Mouse (Mus musculus) kidney, embryonic 16.5 days (tissue): Measurements from ENCODE around the gene Usp31. TPM values are rescaled to one million over a fixed set of nuclear protein-coding genes. Genes with fewer than 3 reads are reported as not detected.

Source experiments
- ATAC-seq: fragments of 200-750 bp; cut with Nextera tagmentation; 2 replicates; pipeline ENCODE4 v1.8.0; 2017; ENCODE audit warnings: moderate TSS enrichment; ENCODE audit not compliant: low FRiP score, low TSS enrichment
- H3K27ac ChIP-seq: fragments of 300-500 bp; sonication (generic); 2 replicates; pipeline ENCODE4 v1.5.1; 2014; ENCODE audit warnings: low read length
- H3K27me3 ChIP-seq: fragments of 300-500 bp; sonication (generic); 2 replicates; pipeline ENCODE4 v1.6.1; 2014; ENCODE audit warnings: low read length, control low read depth, mixed read lengths; ENCODE audit not compliant: insufficient read depth
- H3K36me3 ChIP-seq: fragments of 300-500 bp; sonication (generic); 2 replicates; pipeline ENCODE4 v1.6.1; 2014; ENCODE audit warnings: low read length, control low read depth, mixed read lengths; ENCODE audit not compliant: insufficient read depth
- H3K4me1 ChIP-seq: fragments of 300-500 bp; sonication (generic); 2 replicates; pipeline ENCODE4 v1.6.1; 2014; ENCODE audit warnings: low read length, control low read depth, mixed read lengths; ENCODE audit not compliant: insufficient read depth
- H3K4me2 ChIP-seq: fragments of 300-500 bp; sonication (generic); replicated peaks from 2 replicates; pipeline ENCODE4 v1.6.1; 2014; ENCODE audit warnings: low read depth, low read length
- H3K4me3 ChIP-seq: fragments of 300-500 bp; sonication (generic); 2 replicates; pipeline ENCODE4 v1.5.1; 2014; ENCODE audit warnings: mild to moderate bottlenecking, low read length
- H3K9ac ChIP-seq: fragments of 300-500 bp; sonication (generic); replicated peaks from 2 replicates; pipeline ENCODE4 v1.6.1; 2014; ENCODE audit warnings: low read length
- H3K9me3 ChIP-seq: fragments of 300-500 bp; sonication (generic); 2 replicates; pipeline ENCODE4 v1.6.1; 2016; ENCODE audit warnings: low read length, control low read depth
- WGBS: fragments of 180-500 bp; shearing (Covaris S2); extraction: QIAGEN DNeasy Blood & Tissue Kit; methylation state at CpG from one replicate; pipeline ENCODE4 v1.1.7; 2014; 5-methylcytosine and 5-hydroxymethylcytosine counted together
- polyA plus RNA-seq: library from polyadenylated mRNA; unstranded; fragments of >200 nt; fragmentation: Nextera tagmentation; extraction: Ambion mirVana; gene quantifications from 2 replicates; pipeline ENCODE4 v1.2.1, GENCODE M21; 2015

Usp31 gene
- polyA plus RNA-seq, 1 experiment from 2014 or later = 2.1 TPM

GRCm38 (mm10) chr7:121622433-121622832, 84.6 kb downstream of the Usp31 start:
- Histone ChIP-seq H3K36me3 (no peaks in the 10 kb centered on the region), H3K4me2 (no peak overlapping the region), H3K27me3 (no peaks in the 10 kb centered on the region), H3K27ac (no peak overlapping the region), H3K4me1 (no peaks in the 10 kb centered on the region), H3K9me3 (no peaks in the 10 kb centered on the region), H3K4me3 (no peak overlapping the region), H3K9ac (no peak overlapping the region)
- 40% methylated on average over 6 of the region's 6 CpGs for WGBS
- ATAC-seq = no peak

- H3K9me3 ChIP-seq = no peaks in the 10 kb centered on the region
- no peak overlapping the region for H3K4me3 ChIP-seq
- 22% methylated on average over 4 of the region's 4 CpGs for WGBS
- H3K4me1 ChIP-seq = no peaks in the 10 kb centered on the region
- no peak for ATAC-seq
- H3K9ac ChIP-seq = no peak overlapping the region
- H3K36me3 ChIP-seq = no peaks in the 10 kb centered on the region
- no peaks in the 10 kb centered on the region for H3K27me3 ChIP-seq
- H3K27ac ChIP-seq = no peak overlapping the region
- no peak overlapping the region for H3K4me2 ChIP-seq
Measured at GRCm38 (mm10) chr7:121601697-121602096, 105.4 kb downstream of the Usp31 start.

- Histone ChIP-seq H3K9ac (no peak overlapping the region), H3K4me1 (no peaks in the 10 kb centered on the region), H3K9me3 (no peaks in the 10 kb centered on the region), H3K36me3 (no peaks in the 10 kb centered on the region), H3K4me2 (no peak overlapping the region), H3K27me3 (no peaks in the 10 kb centered on the region), H3K4me3 (no peak overlapping the region), H3K27ac (no peak overlapping the region)
- 48% methylated on average over 3 of the region's 3 CpGs for WGBS
- ATAC-seq = no peak
Measured at GRCm38 (mm10) chr7:121596401-121596800, 110.7 kb downstream of the Usp31 start.

GRCm38 (mm10) chr7:121595496-121595895, 111.6 kb downstream of the Usp31 start:
- no peak overlapping the region for H3K4me3 ChIP-seq
- 86% methylated on average over 4 of the region's 4 CpGs for WGBS
- ATAC-seq = no peak
- no peaks in the 10 kb centered on the region for H3K27me3 ChIP-seq
- no peak overlapping the region for H3K4me2 ChIP-seq
- no peak overlapping the region for H3K27ac ChIP-seq
- no peaks in the 10 kb centered on the region for H3K4me1 ChIP-seq
- H3K36me3 ChIP-seq = no peaks in the 10 kb centered on the region
- H3K9ac ChIP-seq = no peak overlapping the region
- H3K9me3 ChIP-seq = no peaks in the 10 kb centered on the region

GRCm38 (mm10) chr7:121595085-121595484, 112.0 kb downstream of the Usp31 start:
- Histone ChIP-seq H3K27me3 (no peaks in the 10 kb centered on the region), H3K4me3 (no peak overlapping the region), H3K9ac (no peak overlapping the region), H3K9me3 (no peaks in the 10 kb centered on the region), H3K27ac (no peak overlapping the region), H3K4me1 (no peaks in the 10 kb centered on the region), H3K4me2 (no peak overlapping the region), H3K36me3 (no peaks in the 10 kb centered on the region)
- ATAC-seq = no peak
- 83% methylated on average over 5 of the region's 5 CpGs for WGBS

- WGBS = 90% methylated on average over 1 of the region's 1 CpGs
- H3K36me3 ChIP-seq = no peaks in the 10 kb centered on the region
- no peak overlapping the region for H3K4me2 ChIP-seq
- no peaks in the 10 kb centered on the region for H3K27me3 ChIP-seq
- no peaks in the 10 kb centered on the region for H3K4me1 ChIP-seq
- no peak overlapping the region for H3K9ac ChIP-seq
- no peak for ATAC-seq
- H3K9me3 ChIP-seq = no peaks in the 10 kb centered on the region
- H3K27ac ChIP-seq = no peak overlapping the region
- H3K4me3 ChIP-seq = no peak overlapping the region
Measured at GRCm38 (mm10) chr7:121594623-121595022, 112.4 kb downstream of the Usp31 start.

Other genes starting within 250 kb of the Usp31 start
- gene Scnn1g, start 27.2 kb upstream of the Usp31 start, polyA plus RNA-seq = 38.7 and 40.7 TPM in 2 replicates
- 53.8 and 57.8 TPM in 2 replicates for gene Scnn1b, start 157.8 kb upstream of the Usp31 start, polyA plus RNA-seq